Mouse (Mus musculus) intestine, embryonic 14.5 days (tissue): ENCODE measurements at regions not wholly inside any gene's neighbourhood (a gene's known extent, or its start where the extent isn't known, plus 50 kb on each side); places are given as distances from the start of the nearest gene placed in this dataset.

Experiments
- ATAC-seq: fragments of 200-750 bp; cut with Nextera tagmentation; replicated peaks from 2 replicates; pipeline ENCODE4 v1.8.0; 2017; ENCODE audit warnings: low read depth, moderate number of reproducible peaks, moderate TSS enrichment, moderate library complexity; ENCODE audit not compliant: low FRiP score, low TSS enrichment
- DNase-seq: peaks from one replicate; pipeline ENCODE4 v3.0.0-alpha.2; 2018; ENCODE audit warnings: low spot score
- H3K27ac ChIP-seq: fragments of 300-500 bp; sonication (generic); 2 replicates; pipeline ENCODE4 v1.5.1; 2014; ENCODE audit warnings: low read depth, mild to moderate bottlenecking, control low read depth
- H3K27me3 ChIP-seq: fragments of 300-500 bp; sonication (generic); replicated peaks from 2 replicates; pipeline ENCODE4 v1.6.1; 2014; ENCODE audit warnings: low read length, control low read depth; ENCODE audit not compliant: control insufficient read depth, insufficient read depth
- H3K36me3 ChIP-seq: fragments of 300-500 bp; sonication (generic); 2 replicates; pipeline ENCODE4 v1.6.1; 2014; ENCODE audit warnings: low read length, control low read depth; ENCODE audit not compliant: control insufficient read depth, insufficient read depth
- H3K4me1 ChIP-seq: fragments of 300-500 bp; sonication (generic); replicated peaks from 2 replicates; pipeline ENCODE4 v1.6.1; 2014; ENCODE audit warnings: low read length, control low read depth, mixed read lengths; ENCODE audit not compliant: control insufficient read depth, insufficient read depth
- H3K4me2 ChIP-seq: fragments of 300-500 bp; sonication (generic); 2 replicates; pipeline ENCODE4 v1.6.1; 2014; ENCODE audit warnings: low read length
- H3K4me3 ChIP-seq: fragments of 300-500 bp; sonication (generic); 2 replicates; pipeline ENCODE4 v1.5.1; 2014; ENCODE audit warnings: low read depth, low read length, control low read depth, mixed read lengths
- H3K9ac ChIP-seq: fragments of 300-500 bp; sonication (generic); 2 replicates; pipeline ENCODE4 v1.6.1; 2014; ENCODE audit warnings: mild to moderate bottlenecking, low read length
- H3K9me3 ChIP-seq: fragments of 300-500 bp; sonication (generic); 2 replicates; pipeline ENCODE4 v1.6.1; 2016; ENCODE audit warnings: low read length, control low read depth; ENCODE audit not compliant: control insufficient read depth
- WGBS: fragments of 180-500 bp; shearing (Covaris S2); extraction: QIAGEN DNeasy Blood & Tissue Kit; methylation state at CpG from one replicate; pipeline ENCODE4 v1.1.7; 2014; 5-methylcytosine and 5-hydroxymethylcytosine counted together

DNA sequence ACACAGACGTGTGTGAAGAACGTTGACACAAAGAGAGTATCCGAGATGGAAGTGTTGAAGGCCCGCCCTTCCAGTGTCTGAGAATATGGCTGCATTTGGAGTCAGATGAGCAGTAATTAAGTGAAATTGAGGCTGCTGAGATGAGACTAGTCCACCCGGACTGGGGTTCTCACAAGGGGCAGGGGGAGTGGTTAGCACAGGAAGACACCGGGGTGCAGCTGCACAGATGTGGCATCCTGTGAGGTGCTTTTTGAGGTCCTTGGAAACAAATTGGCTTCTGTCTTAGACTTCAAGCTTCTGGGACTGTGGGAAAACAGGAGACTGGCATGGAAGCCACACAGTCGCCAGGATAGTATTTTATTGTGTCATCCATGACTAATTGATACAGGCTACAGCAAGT lies 320.0 kb upstream of the Gm5148 start:
- peaks cover 28% of the 10 kb centered on the region for H3K4me1 ChIP-seq
- H3K4me3 ChIP-seq = no peak overlapping the region
- H3K9ac ChIP-seq = no peak overlapping the region
- DNase-seq = no peak
- no peaks in the 10 kb centered on the region for H3K36me3 ChIP-seq
- no peak overlapping the region for H3K4me2 ChIP-seq
- H3K27ac ChIP-seq = no peak overlapping the region
- no peaks in the 10 kb centered on the region for H3K27me3 ChIP-seq
- ATAC-seq = no peak
- no peaks in the 10 kb centered on the region for H3K9me3 ChIP-seq
- 78% methylated on average over 7 of the region's 7 CpGs for WGBS

DNA sequence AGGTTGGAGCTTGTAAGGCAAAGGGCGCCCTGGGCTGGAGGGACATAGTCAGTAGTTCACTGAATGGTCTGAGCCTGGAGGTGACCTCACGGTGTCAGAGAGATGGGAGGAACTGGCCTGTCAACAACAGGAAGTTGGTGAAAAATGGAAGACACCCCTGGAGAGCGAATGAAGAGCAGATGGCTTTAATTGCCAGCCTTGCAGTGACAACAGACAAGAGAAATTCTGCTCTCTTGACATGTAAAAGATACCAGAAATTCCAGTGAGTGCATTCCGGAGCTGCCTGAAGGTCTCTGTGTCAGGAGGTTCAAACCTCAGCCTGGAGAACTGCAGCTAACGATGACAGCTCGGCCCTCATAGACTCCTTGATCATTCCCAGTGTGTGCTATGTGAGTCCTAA lies 318.3 kb upstream of the Gm5148 start:
- Histone ChIP-seq H3K27ac (no peak overlapping the region), H3K4me1 (peaks cover 20% of the 10 kb centered on the region), H3K9me3 (no peaks in the 10 kb centered on the region), H3K4me3 (no peak overlapping the region), H3K36me3 (no peaks in the 10 kb centered on the region), H3K4me2 (no peak overlapping the region), H3K27me3 (no peaks in the 10 kb centered on the region), H3K9ac (no peak overlapping the region)
- 0 out of 2 replicates have a peak, but pooled peaks have one; percentile 19 for ATAC-seq
- 42% methylated on average over 6 of the region's 6 CpGs for WGBS
- DNase-seq = no peak

DNA sequence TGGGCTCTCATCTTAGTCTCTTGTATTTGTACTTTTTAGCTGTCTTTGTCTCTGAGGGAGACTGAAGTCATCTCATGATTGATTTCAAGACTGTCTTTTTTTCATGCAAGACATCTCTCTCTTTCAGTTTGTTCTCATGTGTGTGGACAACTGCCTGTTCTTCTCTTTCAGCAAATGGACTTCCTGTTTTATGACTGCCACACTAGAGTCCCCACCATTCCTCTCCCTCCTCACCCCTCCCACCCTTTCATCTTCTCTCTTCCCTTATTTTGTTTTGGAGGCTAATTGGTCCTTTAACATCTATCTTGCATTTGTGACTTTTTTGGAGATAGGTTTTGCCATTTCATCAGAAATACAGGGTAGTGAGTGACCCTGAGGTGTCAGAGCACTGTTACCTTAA lies 311.8 kb upstream of the Gm5148 start:
- H3K9me3 ChIP-seq = no peaks in the 10 kb centered on the region
- H3K27ac ChIP-seq = no peak overlapping the region
- no peak overlapping the region for H3K4me3 ChIP-seq
- H3K4me2 ChIP-seq = no peak overlapping the region
- no peak for DNase-seq
- no peaks in the 10 kb centered on the region for H3K27me3 ChIP-seq
- H3K9ac ChIP-seq = no peak overlapping the region
- H3K4me1 ChIP-seq = no peaks in the 10 kb centered on the region
- no peaks in the 10 kb centered on the region for H3K36me3 ChIP-seq
- ATAC-seq = no peak

DNA sequence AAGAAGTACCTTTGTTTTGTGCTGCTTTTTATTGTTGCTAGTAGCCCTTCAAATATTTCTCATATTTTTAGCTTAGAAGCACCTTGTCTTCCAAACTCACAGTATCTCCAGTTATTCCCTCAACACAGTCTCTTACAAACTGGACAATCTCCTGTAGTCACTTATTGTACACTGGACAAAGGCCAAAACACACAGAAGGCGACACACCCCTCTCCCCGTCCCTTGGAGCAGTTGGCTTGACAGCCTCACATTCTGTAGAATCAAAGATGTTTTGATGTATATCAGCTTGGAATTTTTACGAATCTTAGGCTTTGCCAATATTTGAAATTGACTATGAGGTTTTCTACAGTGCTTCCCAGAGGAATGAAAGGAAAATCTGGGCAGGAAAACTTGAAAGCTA lies 309.8 kb upstream of the Gm5148 start:
- H3K9ac ChIP-seq = no peak overlapping the region
- 67% methylated on average over 3 of the region's 3 CpGs for WGBS
- no peak overlapping the region for H3K4me3 ChIP-seq
- H3K9me3 ChIP-seq = no peaks in the 10 kb centered on the region
- H3K36me3 ChIP-seq = no peaks in the 10 kb centered on the region
- ATAC-seq (no peak), DNase-seq (no peak)
- no peak overlapping the region for H3K4me2 ChIP-seq
- H3K27ac ChIP-seq = no peak overlapping the region
- H3K27me3 ChIP-seq = no peaks in the 10 kb centered on the region
- H3K4me1 ChIP-seq = no peaks in the 10 kb centered on the region

DNA sequence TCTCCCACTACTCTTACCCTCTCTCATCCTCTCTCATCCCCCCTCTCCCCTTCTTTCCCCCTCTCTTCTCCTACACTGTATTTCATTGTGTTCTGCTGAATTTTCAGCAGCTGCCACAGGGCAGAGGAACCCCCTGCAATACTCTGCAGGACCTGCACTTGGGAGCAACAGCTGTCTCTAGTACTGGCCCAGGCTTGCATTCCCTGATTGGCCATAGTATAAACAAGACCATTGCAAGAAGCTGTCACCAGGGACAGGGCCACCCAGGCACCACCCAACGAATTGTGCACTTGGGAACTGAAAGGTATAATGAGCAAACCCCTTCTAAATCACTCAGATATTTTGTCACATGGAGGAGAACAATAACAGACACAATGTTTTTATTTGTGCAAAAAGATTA lies 290.5 kb upstream of the Gm5148 start:
- Histone ChIP-seq H3K4me1 (peaks cover 8% of the 10 kb centered on the region), H3K27me3 (no peaks in the 10 kb centered on the region), H3K36me3 (no peaks in the 10 kb centered on the region), H3K9me3 (0 out of 2 replicates have a peak, but pooled peaks cover 2% of the 10 kb centered on the region), H3K4me2 (no peak overlapping the region), H3K4me3 (no peak overlapping the region), H3K9ac (no peak overlapping the region), H3K27ac (0 out of 2 replicates have a peak overlapping the region, but pooled peaks have one; percentile 22)
- WGBS = 28% methylated on average over 1 of the region's 1 CpGs
- DNase-seq (no peak), ATAC-seq (no peak)

DNA sequence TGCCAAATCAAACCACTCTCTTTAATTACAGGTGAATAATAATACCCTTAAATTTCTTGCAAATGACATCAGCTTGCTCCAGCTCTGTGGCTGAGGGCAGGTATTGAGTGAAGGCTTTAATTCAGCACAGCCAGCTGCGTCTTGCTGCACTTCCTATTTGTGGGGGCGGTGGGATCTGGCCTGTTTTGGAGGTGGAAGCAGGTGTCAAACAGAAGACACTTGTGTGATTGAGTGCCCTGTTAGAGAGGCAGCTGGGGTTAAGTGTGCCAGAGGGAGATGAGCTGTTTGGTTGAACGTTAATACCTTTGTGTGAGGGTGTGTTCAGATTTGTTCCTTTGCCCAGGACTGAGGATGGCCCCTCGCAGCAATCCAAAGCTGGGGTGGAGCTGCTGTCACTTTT lies 284.9 kb upstream of the Gm5148 start:
- Histone ChIP-seq H3K36me3 (no peaks in the 10 kb centered on the region), H3K9me3 (no peaks in the 10 kb centered on the region), H3K4me2 (no peak overlapping the region), H3K27me3 (no peaks in the 10 kb centered on the region), H3K4me1 (no peaks in the 10 kb centered on the region), H3K4me3 (no peak overlapping the region), H3K9ac (no peak overlapping the region), H3K27ac (no peak overlapping the region)
- 40% methylated on average over 4 of the region's 4 CpGs for WGBS
- no peak for DNase-seq
- ATAC-seq = no peak

DNA sequence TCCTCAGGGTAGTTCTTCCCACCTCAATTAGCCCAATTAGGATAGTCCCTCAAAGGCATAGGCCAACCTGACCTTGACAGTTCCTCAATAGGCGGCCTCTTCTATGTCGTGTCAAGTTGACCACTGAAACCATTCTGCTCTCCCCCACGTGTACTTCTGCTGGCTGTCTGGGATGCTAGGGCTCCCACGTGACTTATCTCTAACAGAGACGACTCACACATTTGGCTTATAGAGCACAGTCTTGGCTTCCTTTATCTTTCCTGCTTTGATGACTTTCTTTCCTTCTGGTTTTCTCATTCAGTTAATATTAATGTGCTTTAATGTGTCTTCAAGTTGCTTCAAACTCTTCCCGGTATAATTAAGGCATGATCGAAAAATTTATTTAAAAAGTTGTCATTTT lies 284.0 kb upstream of the Gm5148 start:
- H3K27ac ChIP-seq = no peak overlapping the region
- no peak for ATAC-seq
- no peak for DNase-seq
- H3K9me3 ChIP-seq = no peaks in the 10 kb centered on the region
- no peaks in the 10 kb centered on the region for H3K36me3 ChIP-seq
- no peak overlapping the region for H3K4me3 ChIP-seq
- 69% methylated on average over 7 of the region's 7 CpGs for WGBS
- H3K4me2 ChIP-seq = no peak overlapping the region
- H3K27me3 ChIP-seq = no peaks in the 10 kb centered on the region
- H3K4me1 ChIP-seq = no peaks in the 10 kb centered on the region
- H3K9ac ChIP-seq = no peak overlapping the region

DNA sequence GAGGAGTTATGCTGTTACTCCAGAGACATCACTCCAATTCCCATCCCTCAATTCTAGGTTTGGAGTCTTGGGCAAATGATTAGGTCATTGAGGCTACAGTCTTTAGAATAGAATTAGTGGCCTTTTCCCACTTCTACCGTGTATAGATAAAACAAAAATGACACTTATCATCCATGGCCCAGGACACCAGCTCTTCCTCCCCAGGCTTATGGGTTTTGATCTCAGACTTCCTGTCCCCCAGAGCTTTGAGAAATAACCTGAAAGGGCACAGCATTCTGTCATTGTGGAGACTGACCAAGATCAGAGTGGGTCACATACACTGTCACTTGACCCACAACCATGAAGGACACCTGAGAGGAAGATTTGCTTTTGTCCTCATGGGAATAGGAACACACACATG lies 283.3 kb upstream of the Gm5148 start:
- no peaks in the 10 kb centered on the region for H3K36me3 ChIP-seq
- H3K9ac ChIP-seq = no peak overlapping the region
- 66% methylated on average over 1 of the region's 1 CpGs for WGBS
- H3K27ac ChIP-seq = no peak overlapping the region
- no peaks in the 10 kb centered on the region for H3K9me3 ChIP-seq
- no peaks in the 10 kb centered on the region for H3K4me1 ChIP-seq
- ATAC-seq (no peak), DNase-seq (peak; percentile 13)
- H3K27me3 ChIP-seq = no peaks in the 10 kb centered on the region
- H3K4me2 ChIP-seq = no peak overlapping the region
- H3K4me3 ChIP-seq = no peak overlapping the region

DNA sequence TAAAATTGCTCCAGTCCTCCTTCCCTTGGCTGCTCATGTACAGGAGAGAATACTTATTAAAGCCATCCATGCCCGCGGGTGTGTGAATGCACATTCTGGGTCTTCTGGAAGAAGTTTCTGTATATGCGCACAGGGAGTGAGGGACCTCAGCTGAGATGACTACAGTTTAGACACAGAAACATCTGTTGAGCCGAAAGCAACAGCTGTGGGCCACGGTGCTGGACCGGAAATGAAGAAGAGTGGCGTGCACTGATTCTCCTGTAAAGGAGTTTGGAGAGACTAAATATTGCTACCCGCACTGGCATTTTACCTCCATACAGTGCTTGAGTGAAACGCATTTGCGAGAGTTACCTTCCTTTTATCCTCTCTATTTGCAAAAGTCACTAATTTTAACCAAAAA lies 278.0 kb upstream of the Gm5148 start:
- ATAC-seq (no peak), DNase-seq (peak; percentile 45)
- no peaks in the 10 kb centered on the region for H3K9me3 ChIP-seq
- H3K4me2 ChIP-seq = no peak overlapping the region
- H3K27me3 ChIP-seq = no peaks in the 10 kb centered on the region
- no peak overlapping the region for H3K9ac ChIP-seq
- H3K36me3 ChIP-seq = no peaks in the 10 kb centered on the region
- H3K4me3 ChIP-seq = no peak overlapping the region
- H3K27ac ChIP-seq = no peak overlapping the region
- H3K4me1 ChIP-seq = no peaks in the 10 kb centered on the region
- 74% methylated on average over 10 of the region's 10 CpGs for WGBS
